Mouse (Mus musculus) MEL (cell line): ENCODE results near the gene Arf4. TPM values are rescaled to one million over a fixed set of nuclear protein-coding genes. Genes with fewer than 3 reads are reported as not detected.

Experiments used
- DNase-seq: peaks from one replicate; pipeline ENCODE4 v3.0.0; 2011; ENCODE audit warnings: low read depth, low spot score
- H3K27ac ChIP-seq: 2 replicates; pipeline ENCODE4 v1.5.1; 2012; ENCODE audit warnings: low read depth, mild to moderate bottlenecking, control low read depth, low read length, moderate library complexity; ENCODE audit not compliant: control insufficient read depth
- H3K27me3 ChIP-seq, 2 experiments: fragments of 150-350 bp in 1 of 2; sonication (generic) in 1 of 2; 2 replicates each; pipeline ENCODE4 v1.6.1; 2012; ENCODE audit warnings: low read length in 2 of 2, mild to moderate bottlenecking in 2 of 2, improper control_type of control experiment in 1 of 2, moderate library complexity in 1 of 2; ENCODE audit not compliant: insufficient read depth in 2 of 2, control insufficient read depth in 1 of 2
- H3K36me3 ChIP-seq, 2 experiments: 2 replicates each; pipeline ENCODE4 v1.6.1; 2012 to 2014; ENCODE audit warnings: low read length in 2 of 2, improper control_type of control experiment in 1 of 2, inconsistent platforms in 1 of 2, mild to moderate bottlenecking in 1 of 2; ENCODE audit not compliant: insufficient read depth in 2 of 2, control insufficient read depth in 1 of 2
- H3K4me1 ChIP-seq, 2 experiments: fragments of 150-350 bp in 1 of 2; sonication (generic) in 1 of 2; 2 replicates each; pipeline ENCODE4 v1.6.1; 2012; ENCODE audit warnings: low read length in 2 of 2, improper control_type of control experiment in 1 of 2, mild to moderate bottlenecking in 1 of 2; ENCODE audit not compliant: insufficient read depth in 2 of 2, control insufficient read depth in 1 of 2
- H3K4me3 ChIP-seq, 2 experiments: fragments of 150-350 bp in 1 of 2; sonication (generic) in 1 of 2; 2 replicates each; pipeline ENCODE4 v1.5.1; 2012; ENCODE audit warnings: low read depth in 2 of 2, low read length in 2 of 2, mild to moderate bottlenecking in 2 of 2, moderate library complexity in 2 of 2, control low read depth in 1 of 2, improper control_type of control experiment in 1 of 2; ENCODE audit not compliant: control insufficient read depth in 1 of 2, insufficient read depth in 1 of 2
- H3K79me2 ChIP-seq: 2 replicates; pipeline ENCODE4 v1.6.1; 2012; ENCODE audit warnings: mild to moderate bottlenecking, low read length, moderate library complexity; ENCODE audit not compliant: control insufficient read depth, poor library complexity, insufficient read depth
- H3K9ac ChIP-seq: 2 replicates; pipeline ENCODE4 v1.6.1; 2012; ENCODE audit warnings: low read depth, mild to moderate bottlenecking, control low read depth, low read length, moderate library complexity; ENCODE audit not compliant: control insufficient read depth, poor library complexity, severe bottlenecking
- H3K9me3 ChIP-seq: fragments of 150-350 bp; sonication (generic); replicated peaks from 2 replicates; pipeline ENCODE4 v1.6.1; 2012; ENCODE audit warnings: mild to moderate bottlenecking, low read length, improper control_type of control experiment, moderate library complexity; ENCODE audit not compliant: insufficient read depth
- BHLHE40 ChIP-seq: IDR thresholded peaks from 2 replicates; pipeline ENCODE4 v1.6.1; 2012; ENCODE audit warnings: low read depth, mild to moderate bottlenecking, inconsistent platforms, low read length, improper control_type of control experiment, borderline replicate concordance
- CHD2 ChIP-seq: IDR thresholded peaks from 2 replicates; pipeline ENCODE4 v1.6.1; 2011; ENCODE audit warnings: low read length, improper control_type of control experiment
- CTCF ChIP-seq, 3 experiments: IDR thresholded peaks in 2 of 3; conservative IDR thresholded peaks in 1 of 3; 2 replicates each; pipeline ENCODE4 v1.5.1; 2011 to 2012; ENCODE audit warnings: low read length in 3 of 3, low read depth in 2 of 3, mild to moderate bottlenecking in 2 of 3, improper control_type of control experiment in 1 of 3, inconsistent platforms in 1 of 3, mixed read lengths in 1 of 3, moderate library complexity in 1 of 3; ENCODE audit not compliant: control insufficient read depth in 1 of 3, insufficient read depth in 1 of 3, poor library complexity in 1 of 3, severe bottlenecking in 1 of 3
- E2F4 ChIP-seq: IDR thresholded peaks from 2 replicates; pipeline ENCODE4 v1.6.1; 2011; ENCODE audit warnings: low read depth, low read length, improper control_type of control experiment, borderline replicate concordance
- ELF1 ChIP-seq: IDR thresholded peaks from 2 replicates; pipeline ENCODE4 v1.6.1; 2014; ENCODE audit warnings: low read depth, mild to moderate bottlenecking, inconsistent platforms, low read length, improper control_type of control experiment, moderate library complexity
- EP300 ChIP-seq, 2 experiments: IDR thresholded peaks; 2 replicates each; pipeline ENCODE4 v1.6.1; 2011; ENCODE audit warnings: improper control_type of control experiment in 2 of 2, low read length in 2 of 2, low read depth in 1 of 2, mild to moderate bottlenecking in 1 of 2
- ETS1 ChIP-seq: IDR thresholded peaks from 2 replicates; pipeline ENCODE4 v1.6.1; 2012; ENCODE audit warnings: low read depth, mild to moderate bottlenecking, inconsistent platforms, low read length, improper control_type of control experiment, moderate library complexity
- GABPA ChIP-seq: IDR thresholded peaks from 2 replicates; pipeline ENCODE4 v1.6.1; 2012; ENCODE audit warnings: low read depth, mild to moderate bottlenecking, inconsistent platforms, low read length, improper control_type of control experiment, moderate library complexity
- GATA1 ChIP-seq: IDR thresholded peaks from 2 replicates; pipeline ENCODE4 v1.6.1; 2011; ENCODE audit warnings: low read depth, low read length, improper control_type of control experiment
- HCFC1 ChIP-seq: IDR thresholded peaks from 2 replicates; pipeline ENCODE4 v1.6.1; 2012; ENCODE audit warnings: low read depth, mild to moderate bottlenecking, inconsistent platforms, low read length, improper control_type of control experiment, moderate library complexity
- JUND ChIP-seq: IDR thresholded peaks from 2 replicates; pipeline ENCODE4 v1.6.1; 2011; ENCODE audit warnings: low read depth, mild to moderate bottlenecking, improper control_type of control experiment, low read length
- KAT2A ChIP-seq: conservative IDR thresholded peaks from 2 replicates; pipeline ENCODE4 v1.6.1; 2012; ENCODE audit warnings: low read depth, low read length, improper control_type of control experiment, inconsistent platforms
- MAX ChIP-seq: IDR thresholded peaks from 2 replicates; pipeline ENCODE4 v1.6.1; 2011; ENCODE audit warnings: low read length, improper control_type of control experiment
- MAZ ChIP-seq: IDR thresholded peaks from 2 replicates; pipeline ENCODE4 v1.6.1; 2012; ENCODE audit warnings: low read depth, mild to moderate bottlenecking, inconsistent platforms, low read length, improper control_type of control experiment
- MXI1 ChIP-seq: IDR thresholded peaks from 2 replicates; pipeline ENCODE4 v1.6.1; 2011; ENCODE audit warnings: mild to moderate bottlenecking, low read depth, low read length, improper control_type of control experiment
- MYB ChIP-seq: IDR thresholded peaks from 2 replicates; pipeline ENCODE4 v1.6.1; 2011; ENCODE audit warnings: mild to moderate bottlenecking, low read depth, low read length, improper control_type of control experiment
- MYC ChIP-seq: IDR thresholded peaks from 2 replicates; pipeline ENCODE4 v1.6.1; 2011; ENCODE audit warnings: low read depth, mild to moderate bottlenecking, low read length, improper control_type of control experiment, moderate library complexity
- NELFE ChIP-seq: IDR thresholded peaks from 2 replicates; pipeline ENCODE4 v1.6.1; 2011; ENCODE audit warnings: low read depth, low read length, improper control_type of control experiment
- NRF1 ChIP-seq: IDR thresholded peaks from 2 replicates; pipeline ENCODE4 v1.6.1; 2014; ENCODE audit warnings: low read depth, mild to moderate bottlenecking, inconsistent platforms, low read length, improper control_type of control experiment, moderate library complexity; ENCODE audit not compliant: poor library complexity, insufficient read depth, severe bottlenecking
- POLR2AphosphoS2 ChIP-seq: IDR thresholded peaks from 2 replicates; pipeline ENCODE4 v1.6.1; 2011; ENCODE audit warnings: low read length, improper control_type of control experiment
- POLR2AphosphoS5 ChIP-seq: IDR thresholded peaks from 2 replicates; pipeline ENCODE4 v1.6.1; 2012; ENCODE audit warnings: low read depth, borderline replicate concordance, mild to moderate bottlenecking, inconsistent platforms, low read length, moderate library complexity, mixed read lengths
- RAD21 ChIP-seq: IDR thresholded peaks from 2 replicates; pipeline ENCODE4 v1.6.1; 2011; ENCODE audit warnings: mild to moderate bottlenecking, low read depth, low read length, improper control_type of control experiment
- RCOR1 ChIP-seq: IDR thresholded peaks from 2 replicates; pipeline ENCODE4 v1.6.1; 2012; ENCODE audit warnings: low read depth, mild to moderate bottlenecking, inconsistent platforms, low read length, improper control_type of control experiment
- SIN3A ChIP-seq: IDR thresholded peaks from 2 replicates; pipeline ENCODE4 v1.6.1; 2012; ENCODE audit warnings: low read length, improper control_type of control experiment, inconsistent platforms
- SMC3 ChIP-seq: IDR thresholded peaks from 2 replicates; pipeline ENCODE4 v1.6.1; 2011; ENCODE audit warnings: low read depth, low read length, improper control_type of control experiment
- TAL1 ChIP-seq: IDR thresholded peaks from 2 replicates; pipeline ENCODE4 v1.6.1; 2012; ENCODE audit warnings: mild to moderate bottlenecking, inconsistent platforms, low read length, moderate library complexity, mixed read lengths
- TBP ChIP-seq: IDR thresholded peaks from 2 replicates; pipeline ENCODE4 v1.8.0; 2011; ENCODE audit warnings: low read depth, low read length, improper control_type of control experiment
- UBTF ChIP-seq: IDR thresholded peaks from 2 replicates; pipeline ENCODE4 v1.6.1; 2012; ENCODE audit warnings: low read depth, mild to moderate bottlenecking, inconsistent platforms, low read length, improper control_type of control experiment, moderate library complexity, borderline replicate concordance; ENCODE audit not compliant: insufficient read depth
- USF1 ChIP-seq: IDR thresholded peaks from 2 replicates; pipeline ENCODE4 v1.6.1; 2014; ENCODE audit warnings: low read depth, mild to moderate bottlenecking, inconsistent platforms, low read length, improper control_type of control experiment, moderate library complexity
- USF2 ChIP-seq, 2 experiments: IDR thresholded peaks; 2 replicates each; pipeline ENCODE4 v1.6.1; 2011 to 2012; ENCODE audit warnings: improper control_type of control experiment in 2 of 2, low read length in 2 of 2, borderline replicate concordance in 1 of 2, inconsistent platforms in 1 of 2, low read depth in 1 of 2, mild to moderate bottlenecking in 1 of 2; ENCODE audit not compliant: insufficient read depth in 1 of 2
- ZC3H11A ChIP-seq: IDR thresholded peaks from 2 replicates; pipeline ENCODE4 v1.6.1; 2012; ENCODE audit warnings: low read depth, mild to moderate bottlenecking, inconsistent platforms, low read length, improper control_type of control experiment
- ZKSCAN1 ChIP-seq: IDR thresholded peaks from 2 replicates; pipeline ENCODE4 v1.6.1; 2012; ENCODE audit warnings: low read depth, mild to moderate bottlenecking, inconsistent platforms, low read length, improper control_type of control experiment, moderate library complexity
- ZMIZ1 ChIP-seq: IDR thresholded peaks from 2 replicates; pipeline ENCODE4 v1.6.1; 2012; ENCODE audit warnings: low read depth, mild to moderate bottlenecking, inconsistent platforms, low read length, improper control_type of control experiment, moderate library complexity
- ZNF384 ChIP-seq: IDR thresholded peaks from 2 replicates; pipeline ENCODE4 v1.6.1; 2012; ENCODE audit warnings: low read depth, mild to moderate bottlenecking, inconsistent platforms, low read length, improper control_type of control experiment
- polyA plus RNA-seq, 2 experiments: library from polyadenylated mRNA; stranded (reverse) in 1 of 2; unstranded in 1 of 2; fragments of >175 nt in 1 of 2; fragments of >200 nt in 1 of 2; gene quantifications; 2 replicates each; pipeline versions ENCODE4 v1.2.1 to v1.2.4; 2012; ENCODE audit warnings: low replicate concordance in 2 of 2, low read depth in 1 of 2; ENCODE audit not compliant: insufficient read length in 2 of 2, insufficient read depth in 1 of 2, missing spikeins in 1 of 2
- total RNA-seq: library from RNA; depleted of rRNA; stranded (reverse); fragments of 300-350 nt; gene quantifications from 2 replicates; pipeline ENCODE4 v1.2.3, GENCODE M21; 2012; rRNA removed

The Arf4 gene
- total RNA-seq (50.9 and 51.5 TPM in 2 replicates), polyA plus RNA-seq (10 to 100 TPM in 1 of 2 experiments, not detected in 1; 87.6 TPM)

DNA sequence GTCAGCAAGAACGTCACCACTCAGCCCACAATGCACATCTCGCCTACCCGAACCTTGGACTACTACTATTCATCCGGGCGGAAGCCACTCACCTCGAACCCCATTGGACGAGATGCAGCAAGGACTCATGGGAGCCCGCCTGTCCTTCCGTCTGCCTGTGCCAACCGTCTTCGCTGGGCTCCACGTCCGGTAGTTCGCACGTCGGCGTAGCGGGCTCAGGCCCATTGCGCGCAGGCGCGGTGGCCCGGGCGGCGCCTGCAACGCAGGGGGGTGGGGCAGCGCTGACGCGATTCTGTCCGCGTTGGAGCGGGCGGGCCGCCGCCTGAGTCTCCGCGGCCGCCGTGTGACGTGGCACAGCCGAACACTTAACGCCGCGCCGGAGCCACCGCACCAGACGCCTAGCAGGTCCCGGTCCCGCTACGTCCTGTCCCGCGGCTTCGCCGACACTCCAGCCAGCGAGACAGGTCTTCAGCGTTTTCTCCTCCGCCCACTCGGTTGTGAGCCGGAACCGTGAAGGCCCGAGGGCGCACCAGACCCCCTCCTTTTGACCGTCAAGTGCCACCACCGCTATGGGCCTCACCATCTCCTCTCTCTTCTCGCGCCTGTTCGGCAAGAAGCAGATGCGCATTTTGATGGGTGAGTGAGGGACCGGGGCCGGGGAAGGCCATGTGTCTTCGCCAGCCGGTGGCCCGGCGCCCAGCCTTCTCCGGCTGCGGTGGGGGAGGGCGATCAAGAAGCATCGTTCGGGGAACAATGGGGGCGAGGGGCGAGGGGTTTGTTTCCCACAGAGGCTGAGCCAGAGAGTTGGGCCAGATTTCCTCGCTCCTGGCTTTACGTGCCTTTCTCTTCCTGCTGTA is at the start of gene Arf4:
TSS of gene Arf4 (plus strand) at position 224 of the 857 bp plus-strand sequence.
- DNase-seq, result peak; percentile 99
- Histone ChIP-seq H3K9me3 (no peaks in the 10 kb centered on the region), H3K4me3 (peak within 1 kb of the TSS; percentile 91 to 93), H3K27me3 (no peaks in the 10 kb centered on the region), H3K79me2 (peaks cover 41% of the 10 kb centered on the region), H3K27ac (peak within 1 kb of the TSS; percentile 93), H3K36me3 (peaks cover 0 to 29% of the 10 kb centered on the region in 2 experiments; a peak in 3 of 4 replicates), H3K4me1 (peaks cover 3 to 15% of the 10 kb centered on the region in 2 experiments), H3K9ac (peak within 1 kb of the TSS; percentile 95)
- TF ChIP-seq TAL1 (no peak), RAD21 (no peak), MAX (peak; percentile 68; the same call in 1 of the 2 replicates), USF2 (IDR thresholded peaks at IDR 0.05; ENCODE audit: borderline replicate concordance in 1 of 2, insufficient read depth in 1 of 2, low read depth in 1 of 2, low read length in 2 of 2) (no peak), USF1 (peak; percentile 54), MYB (peak; percentile 90), MXI1 (peak; percentile 83; the same call in 1 of the 2 replicates), NELFE (peak; percentile 98), EP300 (IDR thresholded peaks at IDR 0.05; ENCODE audit: low read depth in 1 of 2, low read length in 2 of 2) (peak in 1 of 2 experiments; percentile 62; a peak in 2 of 4 replicates), CTCF (IDR thresholded peaks at IDR 0.05 in 2 of 3, conservative IDR thresholded peaks at IDR 0.05 in 1 of 3; ENCODE audit: control insufficient read depth in 1 of 3, insufficient read depth in 1 of 3, low read depth in 2 of 3, low read length in 3 of 3, poor library complexity in 1 of 3, severe bottlenecking in 1 of 3) (no peak), ELF1 (peak; percentile 96), RCOR1 (no peak), ZKSCAN1 (no peak), ETS1 (peak; percentile 37), POLR2AphosphoS5 (no peak), CHD2 (no peak; the same call in 1 of the 2 replicates), ZMIZ1 (peak; percentile 93), SIN3A (peak; percentile 91), SMC3 (peak; percentile 3; the same call in 1 of the 2 replicates), TBP (peak; percentile 95), UBTF (0 out of 2 replicates have a peak, but pooled peaks have one; percentile 38), GATA1 (no peak), KAT2A (peak; percentile 87), HCFC1 (peak; percentile 95), ZC3H11A (no peak), MYC (peak; percentile 72; the same call in 1 of the 2 replicates), POLR2AphosphoS2 (peak; percentile 98), BHLHE40 (no peak; the same call in 1 of the 2 replicates), E2F4 (no peak), NRF1 (peak; percentile 89), ZNF384 (no peak), GABPA (0 out of 2 replicates have a peak, but pooled peaks have one; percentile 52), JUND (no peak), MAZ (no peak)
